Mouse (Mus musculus) adrenal gland, adult 2 months (tissue): ENCODE measurements at regions not wholly inside any gene's neighbourhood (a gene's known extent, or its start where the extent isn't known, plus 50 kb on each side); places are given as distances from the start of the nearest gene placed in this dataset.

ENCODE experiments used
- DNase-seq: peaks from one replicate; pipeline ENCODE4 v3.0.0; 2021

GRCm38 (mm10) chr4:9935949-9936348 lies 938.3 kb upstream of the 2610301B20Rik start:
- no peak for DNase-seq

DNA sequence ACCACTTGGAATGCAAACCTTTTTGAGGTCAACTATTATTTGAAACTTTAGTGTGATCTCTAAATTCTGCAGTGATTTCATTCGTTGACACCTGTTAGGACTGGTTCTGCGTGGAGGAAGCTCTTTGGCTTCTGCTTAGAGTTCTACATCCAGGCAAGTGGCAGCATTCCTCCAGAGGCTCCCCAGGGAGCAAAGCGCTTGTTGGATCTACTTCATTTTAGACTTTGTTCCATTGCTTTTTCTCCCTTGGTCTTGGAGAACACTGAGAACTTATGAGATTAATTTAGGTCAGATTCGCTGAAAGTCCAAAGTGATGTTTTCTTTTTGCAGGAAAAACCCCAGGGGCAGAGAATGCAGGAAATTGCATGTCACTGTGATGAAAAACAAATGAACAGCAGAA lies 922.9 kb upstream of the 2610301B20Rik start:
- DNase-seq: no peak

- peak; percentile 18 for DNase-seq
Measured at GRCm38 (mm10) chr4:9974631-9975030, 899.7 kb upstream of the 2610301B20Rik start.

DNA sequence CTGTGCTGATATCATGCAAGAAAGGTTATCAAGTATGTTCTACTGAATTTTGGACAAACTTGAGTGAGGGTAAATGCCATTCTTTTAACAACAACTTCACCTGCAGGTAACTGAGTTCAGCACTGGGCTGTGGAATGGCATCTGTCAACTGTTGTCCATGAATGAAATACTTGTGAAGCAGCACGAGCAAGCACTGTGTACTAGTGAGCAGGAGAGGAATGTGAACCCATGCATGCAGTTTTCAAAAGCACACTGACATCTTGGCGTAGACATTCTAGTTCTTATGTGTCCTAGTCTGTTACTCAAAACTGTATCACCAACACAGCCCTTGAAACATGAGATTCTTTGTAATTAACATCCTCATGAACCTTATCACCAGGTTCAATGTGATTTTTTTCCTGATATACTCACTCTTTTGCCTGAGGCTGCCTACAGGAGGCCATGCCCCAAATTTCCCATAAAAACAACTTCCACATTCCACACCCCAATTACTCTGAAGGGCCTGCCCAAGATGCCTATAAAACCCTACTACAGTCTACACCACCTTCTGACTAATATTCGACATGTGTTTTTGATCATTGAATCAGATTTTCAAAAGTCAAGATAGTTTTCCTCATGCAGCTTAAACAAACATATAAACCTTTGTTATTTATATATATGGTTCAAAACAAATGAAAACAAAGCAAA lies 892.8 kb upstream of the 2610301B20Rik start:
- no peak for DNase-seq

- DNase-seq: no peak
Measured at GRCm38 (mm10) chr4:9982786-9983525, 891.3 kb upstream of the 2610301B20Rik start.

- DNase-seq: no peak
Measured at GRCm38 (mm10) chr4:9993871-9994270, 880.4 kb upstream of the 2610301B20Rik start.

GRCm38 (mm10) chr4:9994466-9994865 lies 879.8 kb upstream of the 2610301B20Rik start:
- no peak for DNase-seq

GRCm38 (mm10) chr4:10030316-10030715 lies 844.0 kb upstream of the 2610301B20Rik start:
- DNase-seq: no peak

DNA sequence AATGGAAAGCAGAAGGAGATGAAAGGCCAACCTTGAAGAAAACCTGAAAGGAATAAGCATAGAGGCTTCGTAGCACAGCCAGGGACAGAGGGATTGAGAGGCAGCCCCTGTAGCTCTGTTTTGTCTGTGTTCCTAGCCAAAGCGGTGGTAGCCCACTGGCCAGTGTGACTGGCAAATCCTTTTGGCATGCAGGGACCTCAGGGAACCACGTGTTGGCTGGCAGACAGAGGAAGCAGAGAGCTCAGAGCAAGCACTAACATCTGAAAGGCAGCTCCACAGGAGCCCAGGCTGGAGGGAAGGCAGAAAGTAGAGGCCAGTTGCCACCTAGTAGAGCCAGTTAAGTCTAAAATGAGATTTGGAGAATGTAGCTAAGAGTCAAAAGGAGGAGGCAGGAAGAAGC lies 842.5 kb upstream of the 2610301B20Rik start:
- DNase-seq: no peak

DNA sequence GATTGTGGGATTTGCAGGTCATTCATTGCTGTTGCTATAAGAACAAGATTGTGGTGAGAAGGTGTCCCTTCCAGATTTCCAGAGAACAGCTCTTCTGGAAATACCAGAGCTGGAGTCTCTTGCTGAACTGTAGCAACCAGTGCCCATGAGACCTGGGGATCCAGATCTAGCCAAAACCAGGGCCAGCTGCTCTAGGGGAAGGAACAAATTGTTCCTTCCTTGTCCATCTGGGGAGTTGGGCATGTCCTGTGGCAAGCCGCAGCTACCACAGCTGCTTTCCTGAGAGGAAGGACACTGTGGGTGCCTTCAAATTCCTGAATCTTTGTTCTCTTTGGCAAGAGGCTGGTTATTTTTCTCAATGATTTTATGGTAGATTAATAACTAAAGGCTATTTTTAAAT lies 839.0 kb upstream of the 2610301B20Rik start:
- no peak for DNase-seq

GRCm38 (mm10) chr4:10041301-10042093 lies 832.8 kb upstream of the 2610301B20Rik start:
- DNase-seq: no peak

DNA sequence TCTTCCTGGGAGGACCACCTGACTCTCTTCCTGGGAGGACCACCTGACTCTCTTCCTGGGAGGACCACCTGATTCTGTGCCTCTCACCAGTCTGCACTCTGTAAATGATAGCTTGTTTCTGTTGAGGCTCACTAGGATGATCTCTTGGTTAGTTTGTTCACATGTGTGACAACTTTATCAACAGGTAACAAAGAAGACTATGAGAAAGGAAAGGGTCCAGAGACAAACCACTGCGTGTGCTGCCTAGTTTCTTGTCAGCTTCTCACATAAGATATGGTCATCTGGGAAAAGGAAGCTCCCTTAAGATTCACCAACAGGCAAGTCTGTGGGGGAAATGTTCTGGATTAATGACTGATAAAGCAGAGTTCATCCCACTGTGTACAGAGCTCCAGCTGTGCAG lies 825.5 kb upstream of the 2610301B20Rik start:
- DNase-seq: no peak

DNA sequence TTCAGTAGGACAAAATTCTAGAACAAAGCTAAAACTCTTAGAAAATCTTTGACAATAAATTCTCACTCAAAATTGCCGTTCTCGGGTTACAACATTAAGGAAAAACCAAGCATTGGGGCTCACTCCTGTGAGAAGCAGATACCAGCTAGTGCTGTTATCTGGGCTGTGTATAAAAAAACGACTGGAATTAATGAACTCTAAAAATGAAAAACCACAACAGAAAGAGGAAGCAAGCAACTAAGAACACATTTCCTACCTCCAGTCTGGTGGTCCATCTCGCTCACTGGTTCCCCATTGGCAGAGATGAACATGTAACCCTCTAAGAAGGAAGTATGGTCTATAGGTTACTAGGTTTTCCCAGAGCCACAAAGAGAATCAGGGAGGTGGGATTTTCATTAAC lies 824.9 kb upstream of the 2610301B20Rik start:
- no peak for DNase-seq

GRCm38 (mm10) chr4:10051296-10052267 lies 822.7 kb upstream of the 2610301B20Rik start:
- no peak for DNase-seq

- DNase-seq: no peak
Measured at GRCm38 (mm10) chr4:10052869-10053268, 821.4 kb upstream of the 2610301B20Rik start.

- DNase-seq: no peak
Measured at GRCm38 (mm10) chr4:10072500-10073106, 801.7 kb upstream of the 2610301B20Rik start.

- DNase-seq: no peak
Measured at GRCm38 (mm10) chr4:10079565-10080169, 794.6 kb upstream of the 2610301B20Rik start.

- DNase-seq: no peak
Measured at GRCm38 (mm10) chr4:10114831-10115230, 759.5 kb upstream of the 2610301B20Rik start.

DNA sequence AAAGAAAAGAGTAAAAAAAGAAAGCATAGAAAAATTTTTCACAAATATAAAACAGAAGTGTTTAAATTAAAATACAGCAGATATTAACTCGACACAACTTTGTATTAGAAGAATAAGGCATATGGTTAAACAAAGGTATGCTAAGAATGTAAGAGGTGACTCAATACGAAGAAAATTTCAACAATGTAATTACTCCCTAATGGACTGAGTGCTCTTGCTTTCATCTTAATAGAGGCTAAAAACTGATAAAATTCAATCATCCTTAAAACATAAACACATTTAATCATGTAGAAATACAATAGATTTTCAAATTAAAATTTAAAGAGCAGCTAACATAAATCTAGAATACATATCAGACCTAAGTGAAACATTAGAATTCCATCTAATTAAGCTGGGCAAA lies 756.3 kb upstream of the 2610301B20Rik start:
- no peak for DNase-seq

DNA sequence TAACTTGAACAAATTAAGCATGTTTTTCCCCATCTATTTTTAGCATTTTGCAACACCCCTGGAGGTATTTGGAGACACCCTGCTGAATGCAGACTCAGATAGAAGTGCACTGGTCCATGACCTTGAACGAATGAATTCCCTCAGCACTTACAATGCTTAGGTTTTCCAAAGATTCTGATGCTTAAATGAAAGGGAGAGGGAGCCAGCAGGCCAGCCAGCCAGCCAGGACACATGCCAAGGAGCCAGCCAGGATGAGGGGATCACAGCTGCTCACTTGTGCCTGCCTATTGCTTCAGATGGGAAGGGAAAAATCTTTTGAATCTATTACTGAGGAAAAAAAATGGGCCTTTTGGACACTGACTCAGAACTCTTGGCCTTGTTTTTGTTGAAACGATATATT lies 750.0 kb upstream of the 2610301B20Rik start:
- no peak for DNase-seq
